ENCODE assay signal across 33 mouse cellular contexts in the genomic region with DNA sequence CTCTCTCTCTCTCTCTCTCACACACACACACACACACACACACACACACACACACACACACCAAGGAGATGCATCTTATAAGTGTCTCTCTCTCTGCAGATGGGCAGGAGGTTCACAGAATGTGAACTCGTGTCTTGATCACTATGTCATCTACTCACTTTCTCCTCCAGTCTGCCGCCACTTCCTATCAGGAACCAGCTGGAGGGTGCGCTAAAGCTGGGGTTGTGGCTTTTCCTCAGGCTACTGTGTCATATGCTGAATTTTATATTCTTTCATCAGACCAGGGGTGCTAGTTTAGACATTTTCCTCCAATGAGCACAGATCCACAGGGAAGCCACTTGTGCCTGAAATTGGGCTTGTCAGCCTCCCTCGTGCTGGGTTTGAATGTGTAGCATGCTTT. TPM values are rescaled to one million over a fixed set of nuclear protein-coding genes. Genes with fewer than 3 reads are reported as not detected.
A peak's percentile ranks its signal among the peaks of the same experiment; 100 is the strongest.
DNase-seq lines count a peak whose midpoint lies in the region; ATAC-seq and TF ChIP-seq lines count a peak whose summit lies in the region.
"Had no signal": no experiment of that assay in that cellular context is flagged by ENCODE, and none has a peak within 500 bp of the region (broad histone marks: within the 10 kb centered on the region; RNA-seq: fewer than 3 reads in every experiment).

No protein-coding gene starts in this region.

- peaks cover 3% of the 10 kb centered on the region; the same call in 1 of the 2 replicates for H3K4me1 ChIP-seq in embryonic fibroblast, embryonic 13.5 days (ENCODE audit: control insufficient read depth, insufficient read depth, low read length)
- peaks cover 2% of the 10 kb centered on the region; the same call in 1 of the 2 replicates for H3K4me1 ChIP-seq in hindbrain, embryonic 16.5 days (ENCODE audit: control insufficient read depth, insufficient read depth, low read depth, low read length)
- no peaks in the 10 kb centered on the region for H3K4me1 ChIP-seq in lung, adult 2 months (ENCODE audit: control insufficient read depth, insufficient read depth, low read length)
- peaks cover 8% of the 10 kb centered on the region; the same call in 1 of the 2 replicates for H3K4me1 ChIP-seq in forebrain, embryonic 16.5 days (replicated peaks; ENCODE audit: control insufficient read depth, insufficient read depth, low read length)
- H3K4me1 ChIP-seq in kidney, embryonic 14.5 days (ENCODE audit: control insufficient read depth, insufficient read depth, low read length): peaks cover under 1% of the 10 kb centered on the region; the same call in 1 of the 2 replicates

- H3K27ac ChIP-seq in embryonic fibroblast, embryonic 13.5 days (ENCODE audit: insufficient read depth, low read length): peak overlapping the region; percentile 41; the same call in 1 of the 2 replicates
- H3K27ac ChIP-seq in hindbrain, embryonic 16.5 days (ENCODE audit: low read depth, low read length): no peak overlapping the region
- no peak overlapping the region for H3K27ac ChIP-seq in forebrain, embryonic 16.5 days (ENCODE audit: low read length)
- H3K27ac ChIP-seq in kidney, embryonic 14.5 days (ENCODE audit: low read depth, low read length): no peak overlapping the region
- H3K27ac ChIP-seq: heart, embryonic 15.5 days; hindbrain, embryonic 14.5 days had no signal

- DNase-seq in 416B (ENCODE audit: low read depth) (peak; percentile 57), adipocyte (ENCODE audit: low spot score) (peak; percentile 4)
- no peak for DNase-seq in lung, adult 2 months
- DNase-seq: adrenal gland, postnatal 10 days; adrenal gland, postnatal 36 days; B cell, adult 2 months; cerebellum, adult 11-12 months; cerebellum, adult 8-10 months; cerebellum, postnatal 10 days; cerebellum, postnatal 36 days; gastrocnemius, postnatal 25 days; heart, postnatal 10 days; heart, postnatal 36 days had no signal

- TF ChIP-seq POLR2A in embryonic fibroblast, embryonic 13.5 days (IDR thresholded peaks at IDR 0.05; ENCODE audit: low read depth, low read length): no peak
- no peak for TF ChIP-seq POLR2A in lung, adult 2 months (IDR thresholded peaks at IDR 0.05; ENCODE audit: borderline replicate concordance, extremely low read depth, low read depth, low read length)

- H3K27me3 ChIP-seq in hindbrain, embryonic 16.5 days (replicated peaks; ENCODE audit: control insufficient read depth, insufficient read depth, low read length): no peaks in the 10 kb centered on the region
- no peaks in the 10 kb centered on the region for H3K27me3 ChIP-seq in forebrain, embryonic 16.5 days (replicated peaks; ENCODE audit: control insufficient read depth, insufficient read depth, low read length)
- no peaks in the 10 kb centered on the region for H3K27me3 ChIP-seq in kidney, embryonic 14.5 days (ENCODE audit: control insufficient read depth, insufficient read depth, low read length)
- H3K27me3 ChIP-seq: CH12.LX; heart, embryonic 12.5 days; heart, embryonic 15.5 days had no signal

- H3K9me3 ChIP-seq in hindbrain, embryonic 16.5 days (ENCODE audit: control insufficient read depth, low read length): no peaks in the 10 kb centered on the region
- no peaks in the 10 kb centered on the region for H3K9me3 ChIP-seq in forebrain, embryonic 16.5 days (ENCODE audit: control insufficient read depth, low read length)
- no peaks in the 10 kb centered on the region for H3K9me3 ChIP-seq in kidney, embryonic 14.5 days (ENCODE audit: control insufficient read depth, low read length)
- H3K9me3 ChIP-seq: G1E; heart, embryonic 12.5 days; heart, embryonic 15.5 days had no signal

- ATAC-seq in megakaryocyte progenitor cell, adult 5-6 weeks (replicated peaks; ENCODE audit: poor library complexity): peak; percentile 48
- ATAC-seq in hindbrain, embryonic 16.5 days: no peak
- ATAC-seq in forebrain, embryonic 16.5 days: no peak
- ATAC-seq in kidney, embryonic 14.5 days (ENCODE audit: low FRiP score, low TSS enrichment): no peak
- ATAC-seq: forebrain, embryonic 14.5 days; intestine, postnatal 0 days had no signal

- peaks cover 12% of the 10 kb centered on the region; the same call in 1 of the 2 replicates for H3K36me3 ChIP-seq in hindbrain, embryonic 16.5 days (ENCODE audit: control insufficient read depth, insufficient read depth, low read length)
- no peaks in the 10 kb centered on the region for H3K36me3 ChIP-seq in forebrain, embryonic 16.5 days (ENCODE audit: control insufficient read depth, insufficient read depth)
- peaks cover 20% of the 10 kb centered on the region for H3K36me3 ChIP-seq in kidney, embryonic 14.5 days (ENCODE audit: control insufficient read depth, insufficient read depth, low read length)
- H3K36me3 ChIP-seq: G1E had no signal

- no peak overlapping the region for H3K4me2 ChIP-seq in hindbrain, embryonic 16.5 days (ENCODE audit: low read length)
- no peak overlapping the region for H3K4me2 ChIP-seq in forebrain, embryonic 16.5 days (ENCODE audit: low read length)
- H3K4me2 ChIP-seq in kidney, embryonic 14.5 days (replicated peaks; ENCODE audit: low read depth, low read length): no peak overlapping the region
- H3K4me2 ChIP-seq: heart, embryonic 12.5 days; heart, embryonic 15.5 days; hindbrain, embryonic 14.5 days had no signal

- no peak overlapping the region for H3K9ac ChIP-seq in hindbrain, embryonic 16.5 days (ENCODE audit: low read depth, low read length)
- H3K9ac ChIP-seq in forebrain, embryonic 16.5 days (replicated peaks; ENCODE audit: low read depth, low read length): no peak overlapping the region
- H3K9ac ChIP-seq in kidney, embryonic 14.5 days (ENCODE audit: low read depth, low read length): no peak overlapping the region
- H3K9ac ChIP-seq: heart, embryonic 12.5 days; heart, embryonic 15.5 days; hindbrain, embryonic 14.5 days had no signal

- no peak overlapping the region for H3K4me3 ChIP-seq in embryonic fibroblast, embryonic 13.5 days (ENCODE audit: insufficient read depth, low read length)
- no peak overlapping the region for H3K4me3 ChIP-seq in hindbrain, embryonic 16.5 days (ENCODE audit: low read length)
- H3K4me3 ChIP-seq in lung, adult 2 months (replicated peaks; ENCODE audit: extremely low read depth, low read depth, low read length): no peak overlapping the region
- H3K4me3 ChIP-seq in forebrain, embryonic 16.5 days (replicated peaks; ENCODE audit: low read length): no peak overlapping the region
- H3K4me3 ChIP-seq in kidney, embryonic 14.5 days (ENCODE audit: low read length): no peak overlapping the region
- H3K4me3 ChIP-seq: heart, embryonic 12.5 days; heart, embryonic 15.5 days had no signal

- no peak for TF ChIP-seq CTCF in embryonic fibroblast, embryonic 13.5 days (IDR thresholded peaks at IDR 0.05; ENCODE audit: borderline replicate concordance, insufficient read depth, low read length)
- no peak for TF ChIP-seq CTCF in lung, adult 2 months (IDR thresholded peaks at IDR 0.05; ENCODE audit: insufficient read depth, low read length)

- WGBS in hindbrain, embryonic 16.5 days: 88% methylated on average over 4 of the region's 4 CpGs
- 74% methylated on average over 4 of the region's 4 CpGs for WGBS in lung, adult 2 months
- WGBS in forebrain, embryonic 16.5 days: 74% methylated on average over 4 of the region's 4 CpGs
- 90% methylated on average over 4 of the region's 4 CpGs for WGBS in kidney, embryonic 14.5 days

RNA-seq across cellular contexts. Expression of gene F3, which starts 6.3 kb away (rescaled TPM):
- 168 and 276 TPM in 2 replicates for polyA plus RNA-seq in embryonic fibroblast, embryonic 13.5 days (2011; ENCODE audit: insufficient read length, low read depth, missing spikeins)
- 0.15 and 2.0 TPM in 2 replicates for total RNA-seq in megakaryocyte progenitor cell, adult 5-6 weeks (2015)
- total RNA-seq in megakaryocyte progenitor cell, adult 5-6 weeks (2017): 0.71 and 2.5 TPM in 2 replicates
- 11.4 and 11.6 TPM in 2 replicates for polyA plus RNA-seq in hindbrain, embryonic 16.5 days (2015; fragmentation: Nextera tagmentation; extraction: Ambion mirVana)
- polyA plus RNA-seq in lung, adult 2 months (2012; rRNA removed): 35.4 and 42.7 TPM in 2 replicates
- 9.1 and 9.5 TPM in 2 replicates for polyA plus RNA-seq in forebrain, embryonic 16.5 days (2015; fragmentation: Nextera tagmentation; extraction: Ambion mirVana)
- 16.6 and 19.3 TPM in 2 replicates for polyA plus RNA-seq in kidney, embryonic 14.5 days (2014; fragmentation: Nextera tagmentation; extraction: Ambion mirVana)
- total RNA-seq: G1E had no signal
- polyA plus RNA-seq: G1E had no signal

RNA-seq across cellular contexts. Expression of gene 4930432M17Rik, which starts 59.1 kb away (rescaled TPM):
- not detected in 2 replicates for polyA plus RNA-seq in embryonic fibroblast, embryonic 13.5 days (2011; ENCODE audit: insufficient read length, low read depth, missing spikeins)
- total RNA-seq in megakaryocyte progenitor cell, adult 5-6 weeks (2015): not detected in 2 replicates
- total RNA-seq in megakaryocyte progenitor cell, adult 5-6 weeks (2017): not detected in 2 replicates
- polyA plus RNA-seq in hindbrain, embryonic 16.5 days (2015; fragmentation: Nextera tagmentation; extraction: Ambion mirVana): not detected in 2 replicates
- polyA plus RNA-seq in lung, adult 2 months (2012; rRNA removed): not detected in 2 replicates
- polyA plus RNA-seq in forebrain, embryonic 16.5 days (2015; fragmentation: Nextera tagmentation; extraction: Ambion mirVana): not detected in 2 replicates
- polyA plus RNA-seq in kidney, embryonic 14.5 days (2014; fragmentation: Nextera tagmentation; extraction: Ambion mirVana): not detected in 2 replicates
- total RNA-seq: adrenal gland, adult 18-20 months; adrenal gland, postnatal 10 days; adrenal gland, postnatal 36 days; CH12.LX; gastrocnemius, adult 8-10 months; gastrocnemius, postnatal 25 days; heart, postnatal 10 days; heart, postnatal 36 days had no signal
- polyA plus RNA-seq: embryonic facial prominence, embryonic 11.5 days; embryonic facial prominence, embryonic 14.5 days; forebrain, embryonic 11.5 days; forebrain, embryonic 14.5 days; G1E; gonadal fat pad, adult 2 months; heart, embryonic 12.5 days; heart, embryonic 15.5 days; hindbrain, embryonic 11.5 days; hindbrain, embryonic 14.5 days; intestine, embryonic 14.5 days; intestine, postnatal 0 days had no signal
